7 mouse cellular contexts compared by ENCODE assay signal in genomic region chr11:102430121-102431017, GRCm38 (mm10). TPM values are rescaled to one million over a fixed set of nuclear protein-coding genes. Genes with fewer than 3 reads are reported as not detected.
A peak's percentile ranks its signal among the peaks of the same experiment; 100 is the strongest.
DNase-seq lines count a peak whose midpoint lies in the region; ATAC-seq lines count a peak whose summit lies in the region.

Gene Grn (plus strand): TSS chr11:102430315.

- H3K9ac ChIP-seq in intestine, embryonic 16.5 days (ENCODE audit: low read depth, low read length) = peak within 1 kb of the TSS; percentile 77

- peaks cover 22% of the 10 kb centered on the region for H3K36me3 ChIP-seq in embryonic facial prominence, embryonic 10.5 days (replicated peaks)
- H3K36me3 ChIP-seq in intestine, embryonic 16.5 days (ENCODE audit: control insufficient read depth, insufficient read depth, low read length) = peaks cover 8% of the 10 kb centered on the region

- H3K9me3 ChIP-seq in embryonic facial prominence, embryonic 10.5 days = no peaks in the 10 kb centered on the region
- H3K9me3 ChIP-seq in intestine, embryonic 16.5 days (ENCODE audit: control insufficient read depth, low read length) = no peaks in the 10 kb centered on the region

- H3K4me1 ChIP-seq in embryonic facial prominence, embryonic 10.5 days = peaks cover 42% of the 10 kb centered on the region
- H3K4me1 ChIP-seq in intestine, embryonic 16.5 days (ENCODE audit: control insufficient read depth, insufficient read depth, low read length) = peaks cover 19% of the 10 kb centered on the region

- peak; percentile 95 for ATAC-seq in intestine, embryonic 16.5 days

- DNase-seq in adrenal gland, postnatal 14 days = peak; percentile 93
- DNase-seq in embryonic facial prominence, embryonic 10.5 days (ENCODE audit: low spot score) = peak; percentile 91
- peak; percentile 69 to 86 for DNase-seq in gastrocnemius, postnatal 4 days (ENCODE audit: low spot score in 2 of 2)
- DNase-seq in left cerebral cortex, postnatal 25 days (ENCODE audit: low spot score in 2 of 2) = peak; percentile 90 to 98
- peak; percentile 94 for DNase-seq in mesoderm, embryonic 11.5 days (ENCODE audit: low read depth, low spot score)
- peak; percentile 88 for DNase-seq in right cerebral cortex, postnatal 25 days

- H3K4me2 ChIP-seq in intestine, embryonic 16.5 days (ENCODE audit: low read depth, low read length) = peak within 1 kb of the TSS; percentile 87

- WGBS in embryonic facial prominence, embryonic 10.5 days = under 1% methylated on average over 29 of the region's 29 CpGs
- under 1% methylated on average over 29 of the region's 29 CpGs for WGBS in intestine, embryonic 16.5 days

- peak within 1 kb of the TSS; percentile 70 for H3K4me3 ChIP-seq in embryonic facial prominence, embryonic 10.5 days
- H3K4me3 ChIP-seq in intestine, embryonic 16.5 days (ENCODE audit: low read length) = peak within 1 kb of the TSS; percentile 71

- no peaks in the 10 kb centered on the region; the same call in none of the 2 replicates for H3K27me3 ChIP-seq in embryonic facial prominence, embryonic 10.5 days (replicated peaks; ENCODE audit: low read depth, poor library complexity, severe bottlenecking)
- no peaks in the 10 kb centered on the region for H3K27me3 ChIP-seq in intestine, embryonic 16.5 days (replicated peaks; ENCODE audit: control insufficient read depth, insufficient read depth, low read length)

- intact Hi-C loops in left cerebral cortex, postnatal 25 days (cut with DNase I) = loop anchor here (2.0 kb wide), 1 partner anchor 20 kb away; no protein-coding TSS in a partner anchor

- peak within 1 kb of the TSS; percentile 84 for H3K27ac ChIP-seq in embryonic facial prominence, embryonic 10.5 days (replicated peaks)
- H3K27ac ChIP-seq in intestine, embryonic 16.5 days (ENCODE audit: low read length) = peak within 1 kb of the TSS; percentile 93

RNA-seq across cellular contexts. Expression of gene Grn, which starts in this region (rescaled TPM):
- total RNA-seq in adrenal gland, postnatal 14 days (2021) = 180 and 194 TPM in 2 replicates
- 79.4 and 87.3 TPM in 2 replicates for polyA plus RNA-seq in embryonic facial prominence, embryonic 10.5 days (2016; fragmentation: Nextera tagmentation; extraction: Ambion mirVana)
- 100 to 1,000 TPM; 129 to 130 TPM for total RNA-seq in gastrocnemius, postnatal 4 days (2021)
- polyA plus RNA-seq in intestine, embryonic 16.5 days (2015; fragmentation: Nextera tagmentation; extraction: Ambion mirVana) = 221 and 245 TPM in 2 replicates
- total RNA-seq in left cerebral cortex, postnatal 25 days (2021) = 10 to 100 TPM; 58.3 to 71.3 TPM

Comparison
In these comparisons a context has a peak if more than half of its experiments do, and no peak if none do; other contexts are left out.
1. Peak in every context shown above with its lines: DNase-seq, ATAC-seq, H3K4me3 ChIP-seq and H3K27ac ChIP-seq.